Mouse (Mus musculus) gonadal fat pad, adult 2 months (tissue): ENCODE results near the gene 1700088E04Rik. TPM values are rescaled to one million over a fixed set of nuclear protein-coding genes. Genes with fewer than 3 reads are reported as not detected.

ENCODE experiments used
- DNase-seq: peaks from one replicate; pipeline ENCODE4 v3.0.0-alpha.2; 2012; ENCODE audit warnings: low read depth
- polyA plus RNA-seq: library from polyadenylated mRNA; depleted of rRNA; stranded (reverse); fragments of >200 nt; gene quantifications from 2 replicates; pipeline ENCODE4 v1.2.3, GENCODE M21; 2012; rRNA removed

The 1700088E04Rik gene
- polyA plus RNA-seq: 15.7 and 15.8 TPM in 2 replicates

- no peak for DNase-seq
Measured at GRCm38 (mm10) chr15:79140866-79141565, at the start of gene 1700088E04Rik, which contains the start of gene Polr2f. TSS of gene 1700088E04Rik (minus strand) at chr15:79141253. TSS of gene Polr2f (plus strand) at chr15:79141009.

GRCm38 (mm10) chr15:79187819-79188218, 46.8 kb upstream of the 1700088E04Rik start:
- no peak for DNase-seq

DNA sequence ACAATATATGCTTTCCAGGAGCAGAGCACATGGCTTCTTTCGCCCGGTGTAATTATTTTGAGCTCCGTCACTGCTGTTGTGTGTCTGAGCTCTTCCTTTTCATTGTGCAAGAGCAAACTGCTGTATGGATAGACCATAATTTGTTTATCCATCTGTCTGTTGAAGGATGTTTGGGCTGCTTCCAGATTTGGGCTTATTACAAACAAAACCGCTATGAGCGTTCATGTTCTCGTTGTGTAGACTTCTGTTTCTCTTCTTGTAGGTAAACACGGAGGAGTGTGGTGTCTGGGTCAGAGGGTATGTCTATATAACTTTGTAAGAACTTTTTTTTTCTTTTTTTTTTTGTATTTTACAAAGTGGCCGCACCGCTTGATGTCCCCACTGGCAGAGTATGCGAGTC, 44.2 kb upstream of the 1700088E04Rik start:
- no peak for DNase-seq

GRCm38 (mm10) chr15:79176905-79177304, 35.9 kb upstream of the 1700088E04Rik start:
- DNase-seq: no peak

DNA sequence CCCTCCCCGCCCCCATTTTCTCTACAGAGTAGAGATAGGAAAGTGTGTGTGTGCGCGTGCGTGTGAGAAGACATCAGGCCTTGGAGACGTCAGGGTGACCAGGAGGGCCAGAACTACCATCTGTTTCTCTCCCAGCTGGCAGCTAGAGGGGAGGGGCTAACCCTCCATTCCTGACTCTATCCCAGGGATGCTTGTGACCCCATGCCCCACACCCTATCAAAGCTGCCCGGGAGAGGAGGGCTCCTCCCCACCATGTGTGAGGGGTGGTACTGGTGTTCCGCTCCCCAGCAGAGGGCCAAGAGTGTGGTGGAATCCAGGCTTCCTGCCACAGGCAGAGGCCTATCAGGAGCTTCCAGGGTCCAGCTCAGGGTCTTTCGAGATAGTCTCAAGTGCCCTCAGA, 25.7 kb upstream of the 1700088E04Rik start:
- no peak for DNase-seq

- no peak for DNase-seq
Measured at GRCm38 (mm10) chr15:79165140-79165539, 24.1 kb upstream of the 1700088E04Rik start, which contains the start of gene Sox10. TSS of gene Sox10 (minus strand) at chr15:79165240.

- DNase-seq: no peak
Measured at GRCm38 (mm10) chr15:79164251-79164650, 23.2 kb upstream of the 1700088E04Rik start.

DNA sequence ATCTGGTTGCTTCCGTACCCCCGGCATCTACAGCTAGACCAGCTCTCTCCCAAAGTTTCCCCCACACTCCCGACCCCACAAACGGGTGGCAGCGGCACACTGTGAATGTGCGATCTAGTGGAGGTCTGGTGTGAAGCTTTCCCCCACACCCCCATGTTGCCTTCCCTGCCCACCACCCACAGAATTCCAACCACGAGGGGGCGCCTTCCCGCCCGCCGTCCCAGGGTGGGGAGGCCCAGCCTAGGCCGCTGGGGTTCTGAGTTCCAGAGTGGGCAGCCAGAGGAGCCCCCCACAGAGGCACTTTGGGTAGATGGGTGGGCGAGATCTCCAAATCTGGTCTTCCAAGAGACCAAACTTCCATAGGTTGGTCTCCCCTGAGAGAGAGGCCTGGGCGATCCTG, 21.8 kb upstream of the 1700088E04Rik start:
- no peak for DNase-seq

- DNase-seq: no peak
Measured at GRCm38 (mm10) chr15:79162301-79162700, 21.2 kb upstream of the 1700088E04Rik start.

- DNase-seq: no peak
Measured at GRCm38 (mm10) chr15:79155572-79155971, 14.5 kb upstream of the 1700088E04Rik start.

DNA sequence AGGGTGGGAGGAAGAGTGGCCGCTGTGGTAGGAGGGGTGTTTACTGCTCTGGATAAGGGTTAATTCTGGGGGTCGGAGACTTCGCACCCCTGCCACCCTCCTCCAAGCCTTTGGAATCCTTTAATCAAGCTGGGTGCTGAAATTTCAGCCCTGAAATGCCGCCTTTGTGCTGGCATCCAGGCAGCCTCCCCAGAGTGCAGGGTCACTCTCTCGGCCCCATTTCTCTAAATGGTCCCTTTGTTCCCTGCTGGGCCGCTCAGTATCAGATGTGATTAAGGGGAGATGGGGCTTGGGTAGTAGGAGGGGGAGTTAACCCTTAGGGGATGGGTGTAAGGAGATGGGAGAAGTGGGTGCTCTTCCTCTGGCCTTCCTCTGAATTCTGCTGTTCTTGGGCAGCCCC, 11.7 kb upstream of the 1700088E04Rik start:
- no peak for DNase-seq

GRCm38 (mm10) chr15:79151881-79152280, 10.8 kb upstream of the 1700088E04Rik start:
- DNase-seq: no peak

DNA sequence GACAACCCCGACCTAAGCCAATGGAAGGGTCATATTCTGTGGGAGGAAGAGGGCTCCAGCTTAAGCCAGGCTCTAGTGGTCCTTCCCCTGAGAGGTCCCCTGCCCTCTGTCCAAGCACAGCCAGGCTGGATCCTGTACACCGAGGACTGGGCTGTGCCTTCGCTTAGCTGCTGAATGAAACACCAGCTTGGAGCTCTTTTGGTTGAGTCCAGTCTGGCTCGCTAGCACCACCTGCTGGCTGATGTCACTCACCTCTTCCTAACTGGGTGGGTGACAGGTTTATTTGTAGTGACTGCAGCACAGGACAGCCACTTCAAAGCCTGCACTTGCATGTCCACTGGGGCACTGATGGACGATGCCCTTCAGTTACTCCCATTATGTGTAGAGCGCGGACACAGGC, 7.5 kb upstream of the 1700088E04Rik start:
- no peak for DNase-seq

GRCm38 (mm10) chr15:79145522-79145921, 4.5 kb upstream of the 1700088E04Rik start:
- no peak for DNase-seq

GRCm38 (mm10) chr15:79144021-79144420, 3.0 kb upstream of the 1700088E04Rik start:
- DNase-seq: no peak

GRCm38 (mm10) chr15:79143316-79143715, 2.3 kb upstream of the 1700088E04Rik start:
- DNase-seq: no peak

GRCm38 (mm10) chr15:79141566-79141917, 489 bp upstream of the 1700088E04Rik start:
- no peak for DNase-seq

DNA sequence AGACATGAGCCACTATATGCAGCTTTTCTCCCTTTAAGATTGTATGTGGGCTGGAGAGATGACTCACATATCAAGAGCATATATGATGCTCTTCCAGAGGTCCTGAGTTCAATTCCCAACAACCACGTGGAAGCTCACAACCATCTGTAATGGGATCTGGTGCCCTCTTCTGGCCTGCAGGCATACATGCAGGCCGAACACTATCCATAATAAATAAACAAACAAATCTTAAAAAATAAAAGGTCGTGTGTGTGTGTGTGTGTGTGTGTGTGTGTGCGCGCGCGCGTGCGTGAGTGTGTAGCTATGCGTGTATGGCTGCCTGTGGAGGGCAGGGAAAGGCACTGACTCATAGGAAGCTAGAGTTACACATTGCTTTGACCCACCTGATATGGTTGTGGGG, 1.4 kb downstream of the 1700088E04Rik start:
- no peak for DNase-seq

DNA sequence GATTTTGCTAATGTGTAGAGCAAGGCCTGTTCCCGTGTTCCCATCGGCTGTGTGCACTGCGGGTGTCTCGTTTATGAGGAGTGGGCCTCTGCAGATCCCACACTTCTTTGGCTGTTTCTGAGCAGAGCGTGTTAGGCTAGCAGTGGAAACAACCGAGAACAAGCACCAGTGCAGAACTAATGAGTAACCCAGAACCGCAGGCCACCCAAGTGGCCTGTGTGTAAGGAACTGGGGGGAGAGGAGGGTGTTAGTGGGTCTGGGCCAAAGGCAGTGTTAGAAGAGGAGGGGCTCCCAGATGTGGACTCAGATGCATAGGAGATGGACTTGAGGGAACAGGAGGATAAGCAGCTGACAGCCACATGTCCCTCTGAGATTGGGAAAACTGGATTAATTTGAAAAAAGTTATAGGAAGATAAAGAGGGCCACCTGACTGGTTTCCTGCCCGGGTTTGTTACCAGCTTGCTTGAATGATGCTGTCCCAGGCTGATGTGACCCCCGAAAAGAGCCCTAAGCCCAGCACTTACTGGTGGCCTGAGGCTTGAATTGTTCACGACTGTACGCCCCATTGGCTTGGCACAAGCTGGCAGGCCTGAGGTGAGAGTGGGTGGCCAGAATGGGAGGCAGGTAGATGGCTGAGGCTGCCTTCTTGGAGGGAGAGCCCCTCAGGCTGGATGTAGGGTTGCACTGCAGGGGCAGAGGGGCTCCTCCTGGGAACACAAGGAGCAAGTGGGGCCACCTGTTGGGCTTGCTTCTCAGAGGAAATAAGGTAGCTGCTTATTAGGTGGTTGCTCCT, 5.1 kb downstream of the 1700088E04Rik start:
- DNase-seq: no peak

DNA sequence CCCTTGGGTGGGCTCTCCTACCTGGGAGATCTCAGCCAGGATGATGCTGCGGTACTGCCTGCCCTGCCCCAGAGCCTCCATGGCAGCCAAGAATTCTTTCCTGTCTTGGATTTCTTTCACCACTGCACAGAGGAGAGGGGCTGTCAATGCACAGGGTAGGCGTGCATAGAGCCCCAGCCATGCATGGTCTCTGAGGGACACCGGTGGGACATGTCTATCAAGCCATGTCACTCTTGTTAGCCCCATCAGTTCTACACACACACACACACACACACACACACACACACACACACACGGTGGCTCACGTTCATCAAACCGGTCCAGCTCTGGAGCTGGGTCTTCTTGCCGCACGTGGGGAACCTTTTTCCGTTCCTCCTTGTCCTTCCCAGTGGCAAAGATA, 5.7 kb downstream of the 1700088E04Rik start:
- no peak for DNase-seq

- DNase-seq: no peak
Measured at GRCm38 (mm10) chr15:79134496-79135270, 6.4 kb downstream of the 1700088E04Rik start.

DNA sequence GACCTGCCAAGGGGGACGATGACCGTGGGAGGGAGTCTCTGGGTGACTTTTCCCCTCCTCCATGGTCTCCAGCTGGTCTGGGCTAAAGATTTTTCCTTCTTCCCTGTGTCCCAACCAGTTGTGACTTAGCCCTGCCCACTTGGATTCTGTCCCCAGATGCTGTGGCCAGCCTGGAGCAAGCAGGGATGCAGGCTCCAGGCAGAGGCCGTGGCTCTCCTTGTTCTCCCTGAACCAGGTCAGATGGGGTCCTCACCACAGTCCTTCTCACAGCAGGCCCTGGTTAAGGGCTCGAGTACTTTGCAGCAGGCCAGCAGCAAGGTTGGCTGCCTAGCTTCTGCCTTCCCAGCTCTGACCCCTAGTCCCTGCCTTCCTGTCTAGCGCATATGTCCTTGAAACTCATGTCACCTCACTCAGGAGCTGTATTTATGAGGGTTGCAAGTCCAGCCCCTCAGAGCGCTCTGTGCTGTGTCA, 7.8 kb downstream of the 1700088E04Rik start:
- no peak for DNase-seq
